Mouse (Mus musculus) central nervous system, embryonic 11.5 days (tissue): ENCODE data around the gene Dffa. TPM values are rescaled to one million over a fixed set of nuclear protein-coding genes. Genes with fewer than 3 reads are reported as not detected.

Experiments used
- polyA plus RNA-seq: library from polyadenylated mRNA; depleted of rRNA; stranded (reverse); fragments of >200 nt; gene quantifications from 2 replicates; pipeline ENCODE4 v1.2.3, GENCODE M21; 2012; rRNA removed

The Dffa gene
- polyA plus RNA-seq = 19.8 and 28.2 TPM in 2 replicates

DNA sequence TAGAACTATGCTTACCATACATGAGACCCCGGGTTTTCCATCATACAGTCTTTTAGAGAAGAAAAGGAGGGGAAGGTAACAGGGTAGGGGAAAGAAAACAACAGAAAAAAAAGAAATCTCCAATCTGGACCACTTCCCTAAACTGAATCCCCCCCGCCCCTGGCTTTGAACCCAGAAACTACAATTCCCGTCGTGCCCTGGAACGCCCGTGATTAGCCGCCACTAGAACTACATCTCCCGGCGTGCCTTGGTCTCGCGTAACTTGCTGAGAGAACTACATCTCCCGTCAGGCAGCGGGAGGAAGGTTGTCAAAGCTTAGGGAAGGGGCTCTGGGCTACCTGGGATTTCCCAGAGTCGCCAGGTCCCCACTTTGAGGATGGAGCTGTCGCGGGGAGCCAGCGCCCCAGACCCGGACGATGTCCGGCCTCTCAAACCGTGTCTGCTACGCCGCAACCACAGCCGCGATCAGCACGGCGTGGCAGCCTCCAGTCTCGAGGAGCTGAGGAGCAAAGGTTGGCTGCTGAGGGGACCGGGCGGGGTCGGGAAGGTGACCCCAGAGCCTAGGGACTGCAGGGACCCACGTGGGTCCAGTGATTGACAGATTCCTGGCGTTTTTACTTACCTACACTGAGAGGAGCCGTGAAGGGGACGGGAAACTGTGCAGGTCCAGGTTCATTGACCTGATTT, at the start of gene Dffa:
Dffa (plus strand) TSS at position 272 of the 687 bp plus-strand sequence.

DNA sequence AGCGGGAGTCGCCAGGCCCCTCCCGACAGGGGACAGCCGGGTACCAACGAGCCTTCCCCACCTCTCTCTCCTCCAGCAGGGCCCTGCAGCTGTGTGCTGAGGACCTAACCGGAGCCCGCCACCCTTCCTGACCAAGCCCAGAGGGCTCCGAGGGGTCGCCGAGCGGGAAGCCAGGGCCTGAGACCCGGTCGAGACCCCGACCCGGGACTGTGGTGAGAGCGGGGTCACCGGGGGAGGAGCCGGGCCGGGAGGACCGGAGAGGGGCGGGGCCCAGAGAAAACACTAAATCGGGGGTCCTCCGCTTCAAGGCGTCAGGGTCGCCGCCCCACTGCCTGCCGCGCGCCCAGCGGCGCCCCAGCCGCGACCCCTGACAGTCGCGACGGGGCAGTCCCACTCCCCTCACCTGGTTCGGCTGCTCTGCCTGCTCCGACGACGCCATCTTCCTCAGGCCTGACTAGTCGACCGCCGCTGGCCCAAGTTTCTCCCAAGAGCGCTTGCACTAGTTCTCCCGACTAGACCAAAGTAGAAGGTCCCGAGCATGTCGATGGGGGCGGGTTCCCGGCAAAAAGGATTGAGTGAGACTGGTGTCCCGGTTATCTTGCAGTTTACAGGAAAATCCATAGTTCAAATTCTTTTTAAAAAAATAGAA, 4.5 kb upstream of the Dffa start, which contains the start of gene Pex14:
Pex14 (minus strand) TSS at position 508 of the 649 bp plus-strand sequence.

DNA sequence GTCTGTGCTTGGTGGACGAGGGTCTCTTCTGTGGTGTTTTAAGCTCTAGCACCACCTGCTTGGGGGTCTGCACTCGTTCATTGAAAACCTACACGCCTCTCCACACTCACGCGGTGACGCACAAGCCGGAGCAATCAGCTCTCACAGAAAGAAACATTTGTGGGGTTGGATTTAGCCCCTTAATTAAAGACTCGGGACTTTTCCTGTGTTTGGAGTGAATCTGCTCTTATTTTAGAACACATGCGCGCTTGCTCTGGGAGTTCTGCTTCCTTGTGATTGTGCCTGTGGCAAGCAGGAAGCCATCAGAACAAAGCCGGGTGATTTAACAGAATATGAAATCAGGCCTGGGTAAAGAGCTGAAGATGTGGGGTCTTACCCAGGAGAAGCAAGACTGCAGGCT, 22.7 kb downstream of the Dffa start, which contains the start of gene Cort:
Cort (minus strand) TSS at position 101 of the 400 bp plus-strand sequence.

DNA sequence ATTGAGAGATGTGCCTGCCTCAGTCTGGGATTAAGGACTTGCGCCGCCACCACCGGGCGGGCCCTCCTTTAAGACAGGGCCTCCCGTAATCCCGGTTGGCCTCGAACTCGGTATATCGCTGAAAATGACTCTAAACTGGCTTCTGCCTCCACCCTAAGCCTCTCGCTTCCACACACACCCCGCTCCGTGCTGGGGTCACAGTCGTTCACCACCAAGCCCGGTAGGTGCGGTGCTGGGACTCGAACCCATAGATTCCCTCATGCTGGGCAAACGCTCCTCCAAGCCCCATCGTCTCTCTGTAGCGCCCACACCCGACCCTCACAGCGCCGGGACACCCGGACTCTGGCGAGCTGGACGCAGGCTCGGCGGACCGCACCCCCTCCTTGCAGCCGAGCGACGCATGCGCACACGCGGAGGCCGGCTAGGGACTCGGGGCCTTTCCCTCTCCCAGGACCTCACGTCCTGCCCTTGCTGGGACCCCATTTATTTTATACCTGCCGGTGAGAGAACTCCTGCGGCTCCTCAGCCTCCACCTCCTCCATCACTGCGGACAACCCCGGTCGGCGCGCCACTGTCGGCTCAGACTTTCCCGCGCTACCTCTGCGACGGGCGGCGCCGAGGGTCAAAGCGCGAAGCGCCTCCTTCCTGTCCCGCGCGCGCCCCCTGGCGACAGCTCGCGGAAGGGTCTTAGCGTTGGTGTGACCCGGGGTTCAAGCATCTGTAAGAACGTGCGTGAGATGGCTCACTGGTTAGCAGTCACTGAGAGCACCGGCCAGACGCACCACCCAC, 33.2 kb downstream of the Dffa start, which contains the start of gene Cenps:
Cenps (minus strand) TSS at position 648 of the 789 bp plus-strand sequence.

DNA sequence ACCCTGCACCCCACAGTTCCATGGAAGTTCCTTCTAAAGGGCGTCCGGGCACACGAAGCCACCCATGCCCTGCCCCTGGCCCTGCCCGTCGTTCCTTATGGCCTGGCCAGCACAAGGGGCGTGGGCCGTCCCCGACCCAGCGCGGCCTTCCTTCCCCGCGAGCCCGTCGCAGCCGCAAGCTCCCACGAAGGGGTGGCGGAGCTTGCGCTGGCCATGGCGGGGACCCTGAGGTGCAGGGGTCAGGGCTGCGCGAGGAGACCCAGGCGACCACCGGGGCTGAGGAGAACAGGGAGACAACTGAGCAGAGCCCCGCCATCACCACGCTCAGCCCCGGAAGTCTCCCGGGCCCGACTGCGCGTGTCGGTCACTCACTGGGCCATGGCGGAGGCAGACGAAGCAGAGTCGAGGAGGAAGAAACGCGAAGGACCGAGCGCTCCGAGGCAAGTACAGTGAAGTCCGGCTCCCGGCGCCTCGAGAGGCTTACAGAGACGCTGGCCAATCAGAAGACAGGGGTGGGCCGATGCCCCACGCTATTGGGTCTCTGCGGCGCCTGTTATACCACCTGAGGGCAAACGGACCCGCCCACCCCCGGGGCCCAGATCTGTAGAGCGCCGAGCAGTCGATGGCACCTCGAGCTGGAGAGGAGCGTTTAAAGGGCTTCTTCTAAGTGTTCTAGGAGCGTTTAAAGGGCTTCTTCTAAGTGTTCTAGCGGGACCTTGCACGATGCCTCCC, 62.4 kb downstream of the Dffa start, which contains the start of gene Pgd:
Pgd (minus strand) TSS at position 557 of the 732 bp plus-strand sequence.

Other genes with a start within 250 kb of the Dffa start
- gene Pex14, start 4.3 kb upstream of the Dffa start, polyA plus RNA-seq = 32.4 and 41.9 TPM in 2 replicates
- gene Cort, start 22.6 kb downstream of the Dffa start, polyA plus RNA-seq = 0.37 and 0.47 TPM in 2 replicates
- gene Cenps, start 33.5 kb downstream of the Dffa start, polyA plus RNA-seq = 32.7 and 44.2 TPM in 2 replicates
- 115 and 125 TPM in 2 replicates for gene Pgd, start 62.6 kb downstream of the Dffa start, polyA plus RNA-seq
- 84.2 and 87.8 TPM in 2 replicates for gene Kif1b, start 203.5 kb downstream of the Dffa start, polyA plus RNA-seq